Mouse (Mus musculus): ENCODE data around the gene Ppm1m.

GRCm38 (mm10) chr9:106206515-106206914 lies 7.0 kb upstream of the Ppm1m start:
- no peak for TF ChIP-seq TCF12 (IDR thresholded peaks at IDR 0.05; ENCODE audit: insufficient read depth, poor library complexity, severe bottlenecking)
- TF ChIP-seq POLR2A (IDR thresholded peaks at IDR 0.05; ENCODE audit: insufficient read length, low read depth), result peak; percentile 68
- no peak for TF ChIP-seq E2F4 (IDR thresholded peaks at IDR 0.05; ENCODE audit: insufficient read depth)
- TF ChIP-seq MYOD1 (IDR thresholded peaks at IDR 0.05; ENCODE audit: control insufficient read depth in 1 of 3, insufficient read length in 2 of 3, low read depth in 2 of 3), result no peak
- TF ChIP-seq MYOG (IDR thresholded peaks at IDR 0.05; ENCODE audit: control insufficient read depth in 1 of 3, insufficient read depth in 1 of 3, insufficient read length in 2 of 3, low read depth in 2 of 3), result no peak
- TF ChIP-seq TCF3 (IDR thresholded peaks at IDR 0.05; ENCODE audit: insufficient read length, low read depth), result no peak
- no peak for TF ChIP-seq CEBPB (IDR thresholded peaks at IDR 0.05; ENCODE audit: insufficient read depth, poor library complexity, severe bottlenecking)
- TF ChIP-seq USF1 (IDR thresholded peaks at IDR 0.05; ENCODE audit: low read depth), result peak; percentile 78
- TF ChIP-seq SRF (IDR thresholded peaks at IDR 0.05; ENCODE audit: control insufficient read depth, insufficient read length, low read depth), result peak; percentile 63

All from myocyte (in vitro differentiated cells).